Mouse (Mus musculus): ENCODE measurements around the gene Slco1a5. TPM values are rescaled to one million over a fixed set of nuclear protein-coding genes. Genes with fewer than 3 reads are reported as not detected.
"Not testable (repeated sequence)": the region's sequence is repeated elsewhere in the genome, so short reads cannot be mapped to it uniquely, and the experiment has no call there.

Gene Slco1a5
- total RNA-seq, 2 experiments from 2014 or later = not detected

DNA sequence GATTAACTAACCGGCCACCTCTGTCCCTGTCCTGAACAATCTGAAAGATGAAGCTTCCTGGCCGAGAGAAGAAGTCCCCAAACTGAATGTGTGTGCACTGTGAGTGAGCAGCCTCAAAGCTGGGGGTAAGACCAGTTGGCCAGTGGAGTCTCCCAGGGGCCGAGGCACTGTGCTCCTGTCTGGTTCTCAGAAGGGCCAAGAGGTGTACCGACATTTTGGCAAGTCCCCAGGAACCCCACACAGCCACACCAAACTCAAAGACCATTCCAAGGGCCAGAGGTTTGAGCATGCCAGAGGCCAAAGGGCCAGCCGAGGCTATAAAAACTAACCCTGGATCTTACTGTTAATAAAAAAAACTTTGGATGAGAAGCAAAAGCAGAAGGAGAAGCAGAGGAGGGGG, 8.5 kb downstream of the Slco1a5 start:
- DNase-seq (ENCODE audit: low spot score in 2 of 2) = no peak
- intact Hi-C loops (cut with DNase I) = no loop called here

DNA sequence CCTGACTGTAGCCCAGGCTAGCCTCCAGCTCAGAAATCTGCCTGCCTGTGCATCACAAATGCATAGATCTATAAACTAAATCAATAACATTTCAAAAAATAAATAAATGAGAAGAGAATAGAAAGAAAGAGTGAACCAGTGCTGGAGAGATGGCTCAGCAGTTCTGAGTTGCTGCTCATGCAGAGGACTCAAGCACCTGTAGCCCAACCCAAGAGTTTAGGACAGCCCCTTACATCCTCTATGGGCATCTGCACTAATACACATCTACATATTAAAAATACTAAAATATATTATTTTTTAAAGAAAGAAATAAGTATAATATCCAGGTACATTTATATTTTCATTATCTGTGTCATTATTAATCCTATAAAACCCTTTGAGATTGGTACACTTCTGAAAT, 17.7 kb downstream of the Slco1a5 start:
- intact Hi-C loops (cut with DNase I) = no loop called here
- DNase-seq (ENCODE audit: low spot score in 2 of 2) = no peak

DNA sequence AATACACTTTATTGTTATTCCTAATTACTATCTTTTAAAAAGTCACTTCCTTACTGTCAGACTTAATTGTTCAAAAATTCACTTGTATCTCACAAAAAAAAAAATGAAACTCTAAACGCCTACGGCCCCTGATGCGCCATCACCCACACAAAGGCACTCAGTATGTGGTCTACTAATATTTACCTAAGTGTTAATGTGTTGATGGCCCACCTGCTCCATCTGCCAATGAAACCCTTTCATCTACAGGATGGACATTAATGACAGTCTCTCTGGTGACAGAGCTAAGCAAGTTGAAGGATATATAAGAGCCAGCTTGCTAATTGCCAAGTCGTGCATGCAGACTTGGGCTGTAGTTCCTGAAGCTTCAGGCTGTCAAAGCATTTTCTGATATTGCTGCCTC, 24.7 kb downstream of the Slco1a5 start, which contains the start of gene Iapp:
TSS of gene Iapp (plus strand) at position 326 of the 400 bp plus-strand sequence.
- DNase-seq (ENCODE audit: low spot score in 2 of 2) = no peak
- intact Hi-C loops (cut with DNase I) = no loop called here

DNA sequence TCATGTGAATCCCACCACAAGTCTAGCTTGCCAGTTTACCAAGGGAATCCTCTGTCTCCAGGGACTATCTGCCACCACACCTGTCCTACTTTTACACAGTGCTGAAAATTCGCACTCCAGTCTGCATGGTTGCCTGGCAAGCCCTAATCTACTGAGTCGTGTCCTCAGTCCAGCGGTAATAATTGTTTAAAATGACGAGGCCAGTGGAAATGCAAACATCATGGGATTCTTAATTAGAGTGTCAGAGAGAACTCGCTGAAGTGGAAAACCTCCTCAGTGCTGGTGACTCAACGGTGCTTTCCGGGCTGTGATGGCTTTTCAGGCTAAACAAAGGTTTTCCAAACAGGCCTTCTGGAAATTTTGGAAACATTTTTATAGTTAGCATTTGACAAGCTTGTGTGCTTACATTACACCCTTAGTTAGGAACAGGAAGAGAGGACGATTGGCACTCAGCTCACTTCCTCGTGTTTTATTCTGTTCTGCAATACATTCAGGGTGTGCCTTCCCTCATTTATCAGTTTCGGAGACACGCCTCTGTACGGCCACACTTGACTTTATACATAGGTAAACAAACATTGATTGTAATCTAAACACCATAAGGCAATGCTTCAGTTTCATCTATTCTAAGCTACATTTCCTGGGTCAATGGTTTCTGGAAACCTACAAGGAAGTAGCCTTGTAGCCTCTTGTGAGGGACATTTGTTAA, 33.2 kb downstream of the Slco1a5 start:
- no peak for DNase-seq (ENCODE audit: low spot score in 2 of 2)
- intact Hi-C loops (cut with DNase I) = no loop called here

DNA sequence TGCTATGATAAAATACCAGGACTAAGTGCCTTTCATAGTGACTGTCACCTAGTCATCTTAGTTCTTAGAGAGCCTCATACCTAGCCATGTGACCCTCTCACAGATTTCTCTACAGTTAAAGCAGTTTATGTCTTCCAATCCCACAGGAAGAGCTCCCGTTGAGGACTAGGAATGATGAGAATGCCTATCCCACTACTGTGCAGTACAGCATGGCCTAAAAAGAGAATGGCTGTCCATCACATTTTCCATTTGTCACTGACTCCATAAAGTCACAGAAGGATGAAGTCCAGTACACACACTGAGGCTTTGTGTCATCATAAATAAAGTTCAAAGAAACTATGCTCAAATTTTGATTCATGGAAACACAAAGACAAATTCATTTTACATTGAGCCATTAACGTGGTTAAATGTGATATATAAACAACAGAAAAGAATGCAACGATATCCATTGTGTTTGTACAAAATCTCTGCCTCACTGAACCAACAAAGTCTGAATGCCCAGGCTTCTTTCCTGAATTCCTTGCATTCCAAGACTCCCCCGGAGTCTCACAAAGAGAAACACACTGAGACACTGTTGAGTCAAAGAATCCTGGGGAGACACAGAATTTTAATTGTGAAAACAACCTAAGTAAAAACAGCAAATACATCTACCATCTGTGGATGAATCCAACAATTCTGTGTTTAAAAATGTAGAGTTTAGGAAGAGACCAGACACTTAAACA, 46.9 kb downstream of the Slco1a5 start:
- DNase-seq (ENCODE audit: low spot score in 2 of 2) = no peak
- intact Hi-C loops (cut with DNase I) = no loop called here

DNA sequence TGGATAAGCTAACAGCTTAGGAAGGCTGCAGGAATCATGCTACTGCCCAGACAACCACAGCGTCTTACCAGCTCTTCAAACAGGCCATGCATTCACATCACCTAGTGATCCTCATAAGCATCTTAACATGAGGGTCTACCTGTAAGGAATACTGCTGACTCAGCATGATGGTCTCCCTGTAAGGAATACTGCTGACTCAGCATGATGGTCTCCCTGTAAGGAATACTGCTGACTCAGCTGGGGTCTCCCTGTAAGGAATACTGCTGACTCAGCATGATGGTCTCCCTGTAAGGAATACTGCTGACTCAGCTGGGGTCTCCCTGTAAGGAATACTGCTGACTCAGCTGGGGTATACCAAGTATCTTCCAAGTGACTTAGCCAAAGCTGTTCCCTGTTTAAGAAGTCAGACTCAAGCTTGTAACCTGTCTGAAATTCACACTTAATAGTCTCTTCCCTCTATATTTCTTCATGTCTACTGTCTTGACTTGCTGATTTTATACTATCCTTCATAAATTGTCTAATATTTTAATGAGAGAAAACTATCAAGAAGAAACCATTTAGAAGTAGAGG, 72.0 kb downstream of the Slco1a5 start:
- DNase-seq (ENCODE audit: low spot score in 2 of 2); intact Hi-C loops (cut with DNase I): not testable (repeated sequence)

DNA sequence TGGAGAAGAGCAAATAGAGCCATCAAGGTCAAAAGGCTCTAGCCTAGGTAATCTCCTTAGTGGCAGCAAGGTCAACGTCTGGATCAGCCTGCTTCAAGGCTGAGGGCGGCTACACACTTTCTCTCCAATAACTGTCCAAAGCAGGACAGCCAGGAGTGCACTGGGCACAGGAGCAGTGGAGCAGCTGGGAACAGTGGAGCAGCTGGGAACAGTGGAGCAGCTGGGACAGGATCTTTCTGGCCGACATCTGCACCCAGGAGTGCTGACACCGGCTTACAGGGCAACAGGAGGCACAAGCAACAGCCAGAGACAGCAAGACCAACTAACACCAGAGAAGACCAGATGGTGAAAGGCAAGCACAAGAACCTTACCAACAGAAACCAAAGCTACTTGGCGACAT, 77.7 kb downstream of the Slco1a5 start:
- DNase-seq (ENCODE audit: low spot score in 2 of 2) = no peak
- intact Hi-C loops (cut with DNase I) = no loop called here

DNA sequence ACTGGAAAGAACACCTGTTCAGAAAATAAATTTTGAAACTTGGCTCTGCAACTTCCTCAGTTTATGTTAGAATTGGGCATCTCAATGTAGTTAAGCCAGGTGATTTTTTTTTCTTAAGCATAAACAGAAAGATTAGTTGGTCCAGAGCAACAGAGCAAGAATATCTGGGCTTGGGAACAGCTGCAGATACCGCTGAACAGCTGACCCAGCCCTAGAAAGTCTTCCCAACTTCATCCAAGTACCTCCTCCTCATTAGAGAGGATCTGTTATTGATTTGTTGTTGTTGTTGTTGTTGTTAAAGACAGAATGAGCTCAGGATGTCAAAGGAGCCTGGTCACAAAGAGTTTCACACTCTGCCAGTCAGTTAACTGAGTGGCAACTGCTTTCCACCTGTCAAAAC, 83.3 kb downstream of the Slco1a5 start:
- intact Hi-C loops (cut with DNase I) = no loop called here
- DNase-seq (ENCODE audit: low spot score in 2 of 2) = no peak

DNA sequence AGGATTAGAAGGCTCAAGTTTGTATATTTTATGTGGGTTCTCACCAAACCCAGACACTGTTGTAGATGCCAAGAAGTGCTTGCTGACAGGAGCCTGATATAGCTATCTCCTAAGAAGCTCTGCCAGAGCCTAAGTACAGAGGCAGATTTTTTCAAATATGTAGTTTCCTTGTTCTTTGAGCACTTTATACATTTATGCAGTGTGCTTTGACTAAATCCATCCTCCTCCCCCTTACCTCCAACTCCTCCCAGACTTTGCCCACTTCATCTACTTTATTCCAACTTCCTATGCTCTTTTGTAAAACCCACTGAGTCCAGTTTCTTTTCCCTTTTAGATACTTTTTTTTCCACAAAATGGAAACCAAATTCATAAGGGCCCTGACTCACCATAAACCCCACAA, 102.6 kb downstream of the Slco1a5 start:
- peak in 1 of 2 experiments; percentile 13 for DNase-seq (ENCODE audit: low spot score in 2 of 2)

DNA sequence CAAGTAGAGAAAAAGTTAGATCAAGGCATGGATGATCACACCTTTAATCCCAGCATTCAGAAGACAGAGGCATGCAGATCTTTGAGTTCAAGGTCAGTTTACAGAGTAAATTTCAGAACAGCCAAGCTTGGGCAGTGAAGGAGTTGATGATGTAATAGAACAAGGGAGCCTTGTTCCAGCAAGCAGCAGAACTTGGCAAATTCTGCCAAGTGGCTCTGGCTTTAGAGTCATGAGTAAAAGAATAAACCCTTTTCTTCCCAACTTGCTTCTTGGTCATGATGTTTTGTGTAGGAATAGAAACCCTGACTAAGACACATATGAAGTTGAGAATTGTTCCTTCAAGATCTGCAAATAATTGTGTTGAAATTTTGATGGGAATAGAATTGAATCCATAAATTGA, 111.0 kb downstream of the Slco1a5 start:
- intact Hi-C loops (cut with DNase I) = no loop called here
- no peak for DNase-seq (ENCODE audit: low spot score in 2 of 2)

More for the DNA sequence above, 102.6 kb downstream of the Slco1a5 start:
- intact Hi-C loops (cut with DNase I) = no loop called here

DNA sequence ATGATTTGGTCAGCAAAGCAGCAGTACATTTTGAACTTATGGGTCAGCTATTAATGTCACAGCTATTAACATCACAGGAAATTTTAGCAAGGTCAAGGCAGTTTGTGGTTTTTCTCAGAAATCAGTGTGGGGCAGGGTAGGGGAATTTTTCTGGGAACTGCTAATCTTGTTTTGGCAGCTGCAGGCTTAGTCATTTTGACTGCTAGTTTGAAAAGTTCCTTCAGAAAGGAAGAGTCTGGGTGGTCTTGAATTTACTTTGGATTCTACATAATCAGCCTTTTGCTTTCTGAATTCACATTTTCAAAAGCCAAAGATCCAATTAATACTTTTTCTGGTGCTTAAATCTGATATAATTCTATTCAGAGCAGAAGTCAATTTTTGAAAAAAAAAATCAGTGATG, 113.0 kb downstream of the Slco1a5 start:
- intact Hi-C loops (cut with DNase I) = no loop called here
- no peak for DNase-seq (ENCODE audit: low spot score in 2 of 2)

DNA sequence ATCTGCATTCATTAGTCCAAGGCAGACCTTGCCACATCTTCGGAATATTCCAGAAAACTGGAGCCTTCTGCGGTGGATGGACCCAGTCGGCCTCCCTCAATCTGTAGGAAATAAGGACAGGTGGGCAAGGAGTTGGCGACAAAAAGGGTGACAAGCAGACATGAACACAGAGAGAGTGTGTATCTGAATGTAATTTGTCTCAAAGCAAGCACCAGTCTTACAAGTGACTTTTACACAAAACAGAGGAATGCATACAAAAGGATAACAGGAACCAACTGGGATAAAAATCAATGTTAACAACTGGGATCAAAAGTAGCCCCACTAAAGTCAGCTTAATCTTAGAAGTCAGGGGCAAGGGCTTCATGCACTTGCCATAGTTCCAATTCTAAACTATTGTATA, 114.4 kb downstream of the Slco1a5 start, which contains the start of gene Slco1a6:
TSS of gene Slco1a6 (minus strand) at position 101 of the 400 bp plus-strand sequence.
- intact Hi-C loops (cut with DNase I) = no loop called here
- no peak for DNase-seq (ENCODE audit: low spot score in 2 of 2)

DNA sequence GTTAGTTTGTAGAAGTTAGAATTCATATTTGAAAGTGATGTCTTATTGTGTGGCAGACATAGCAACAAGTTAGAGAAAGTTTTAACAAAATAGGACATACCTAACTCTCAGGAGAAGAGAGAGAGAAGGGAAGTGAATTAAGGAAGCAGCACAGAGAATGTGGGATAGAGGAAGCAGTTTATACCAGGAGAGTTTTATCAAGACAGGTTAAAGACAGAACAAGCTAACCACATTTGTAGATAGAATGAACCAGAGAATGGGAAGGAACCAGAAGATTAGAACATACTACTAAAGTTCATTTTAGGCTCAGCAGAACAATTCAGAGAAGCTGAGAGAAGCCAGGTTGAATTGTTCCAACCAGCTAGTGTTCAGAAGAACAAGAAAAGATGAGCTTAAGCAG, 122.3 kb downstream of the Slco1a5 start:
- no peak for DNase-seq (ENCODE audit: low spot score in 2 of 2)
- intact Hi-C loops (cut with DNase I) = no loop called here

DNA sequence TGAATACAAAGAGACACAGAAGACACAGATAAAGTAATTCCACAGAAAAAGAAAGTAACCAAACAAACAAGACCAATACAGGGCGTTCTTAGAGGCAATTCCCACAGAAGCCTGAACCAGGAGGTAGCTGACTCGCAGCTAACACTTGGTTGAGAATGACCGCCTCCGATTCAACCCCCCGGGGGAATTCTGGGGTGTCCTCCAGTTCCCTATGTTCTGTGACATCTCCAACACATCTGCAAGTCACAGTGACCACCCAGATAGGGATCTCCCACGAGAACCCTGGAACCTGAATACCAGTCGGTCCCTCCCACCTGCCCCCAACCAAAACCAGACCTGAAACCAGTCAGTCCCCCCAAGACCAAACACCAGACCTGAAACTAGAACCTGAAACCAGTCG, 128.5 kb downstream of the Slco1a5 start:
- DNase-seq (ENCODE audit: low spot score in 2 of 2) = no peak
- intact Hi-C loops (cut with DNase I) = no loop called here

DNA sequence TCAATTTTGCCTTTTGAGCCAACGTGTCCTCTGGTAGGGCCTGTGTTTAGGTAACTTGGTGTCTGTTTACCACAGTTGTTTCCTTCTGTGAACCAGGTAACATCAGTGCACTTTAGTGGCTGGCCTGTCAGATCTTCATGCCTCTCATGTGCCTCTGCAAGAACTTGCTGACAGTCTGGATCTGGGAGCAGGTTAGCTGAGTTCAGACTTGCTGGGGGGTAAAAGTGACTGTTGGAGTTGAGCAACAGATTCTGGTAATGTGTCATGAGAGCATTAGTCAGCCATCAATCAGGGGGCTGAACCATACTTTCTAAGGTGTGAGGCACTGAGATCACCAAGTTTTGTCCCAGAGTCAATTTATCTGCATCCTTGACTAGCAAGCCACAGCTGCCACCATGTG, 130.8 kb downstream of the Slco1a5 start:
- no peak for DNase-seq (ENCODE audit: low spot score in 2 of 2)
- intact Hi-C loops (cut with DNase I) = no loop called here

DNA sequence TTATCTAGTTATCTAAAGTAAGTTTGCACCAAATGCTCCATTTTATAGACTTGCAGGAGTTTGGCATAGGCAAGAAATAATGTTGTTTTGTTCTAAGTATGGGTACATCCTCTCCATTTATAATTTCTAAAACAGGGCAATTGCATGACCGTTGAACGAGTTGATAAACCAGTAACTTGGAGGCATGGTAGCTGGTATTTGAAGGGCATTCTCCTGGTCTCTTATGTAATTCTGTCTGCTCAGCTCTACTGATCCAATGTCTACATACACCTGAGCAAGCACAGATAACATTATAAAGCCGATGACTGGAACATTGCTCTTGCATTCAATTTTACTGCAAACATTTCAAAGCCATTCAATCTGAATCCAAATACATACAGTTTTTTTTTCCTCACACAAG, 135.4 kb downstream of the Slco1a5 start:
- no peak for DNase-seq (ENCODE audit: low spot score in 2 of 2)
- intact Hi-C loops (cut with DNase I) = no loop called here

DNA sequence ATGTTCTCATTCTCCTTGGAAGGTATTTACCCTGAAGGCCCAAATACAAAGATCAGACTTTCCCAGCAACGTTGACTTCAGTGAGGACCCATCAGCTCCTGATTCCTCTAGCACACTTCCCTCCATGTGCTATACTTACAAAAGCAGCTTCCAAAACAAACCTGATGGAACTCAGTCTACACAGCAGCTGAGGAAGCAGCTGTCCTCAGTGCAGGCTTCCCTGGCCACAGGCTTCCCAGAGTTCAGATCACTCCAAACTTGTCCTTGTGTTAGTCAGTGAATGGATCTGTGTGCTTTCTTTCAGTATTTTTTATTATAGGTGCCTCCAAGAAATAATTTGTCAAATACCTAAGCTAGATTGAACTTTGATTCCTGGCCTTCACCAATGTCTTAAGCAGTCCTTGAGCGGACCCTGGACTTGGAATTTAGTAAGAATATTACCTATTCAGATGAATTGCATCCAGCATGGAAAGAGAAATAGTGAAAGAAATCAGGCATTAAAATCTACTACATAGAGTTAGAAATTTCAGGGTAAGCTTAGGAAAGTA, 136.8 kb downstream of the Slco1a5 start:
- DNase-seq (ENCODE audit: low spot score in 2 of 2) = no peak
- intact Hi-C loops (cut with DNase I) = no loop called here
